Mouse (Mus musculus) R1 (cell line): ENCODE data around the gene P4hb.

Experiments
- DNase-seq: peaks from one replicate; pipeline ENCODE4 v3.0.0-alpha.2; 2018; ENCODE audit warnings: low read depth, low spot score

Gene P4hb

DNA sequence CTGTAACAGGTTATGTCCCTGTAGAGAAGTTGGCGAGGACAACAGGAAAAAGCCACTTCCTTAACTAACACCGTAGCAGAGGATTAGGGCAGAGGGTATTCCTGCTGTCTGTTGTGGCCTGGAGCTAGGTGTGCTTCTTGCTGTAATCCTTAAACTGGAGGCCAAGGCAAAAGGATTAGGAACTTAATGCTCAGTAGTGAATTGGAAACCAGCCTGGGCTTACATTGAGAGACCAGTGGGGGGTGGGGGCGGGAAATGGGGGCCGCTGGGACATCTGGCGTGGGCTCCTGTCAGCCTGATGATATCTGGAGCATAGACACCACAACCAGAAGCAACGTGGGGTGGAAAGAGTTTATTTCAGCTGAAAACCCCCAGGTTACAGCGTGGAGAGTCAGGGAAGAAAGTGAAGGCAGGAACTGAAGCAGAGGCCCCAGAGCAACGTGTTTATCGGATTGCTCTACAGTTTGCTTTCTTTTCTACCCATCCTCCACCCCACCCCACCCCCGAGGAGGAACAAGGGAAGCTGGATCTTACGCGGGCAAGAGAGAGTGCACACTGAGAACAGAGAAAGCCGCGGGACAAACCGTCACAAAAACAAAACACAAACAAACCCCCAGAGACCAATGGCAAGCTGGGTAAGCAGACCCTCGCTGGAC is 62.5 kb downstream of the P4hb start:
- no peak for DNase-seq
